Mouse (Mus musculus) brain, embryonic 18.5 days (tissue): ENCODE data around the gene Mrgprx2.
"Not testable (repeated sequence)": the region's sequence is repeated elsewhere in the genome, so short reads cannot be mapped to it uniquely, and the experiment has no call there.

Source experiments
- DNase-seq: peaks from one replicate; pipeline ENCODE4 v3.0.0-alpha.2; 2012; ENCODE audit warnings: low read depth, low spot score

Mrgprx2 gene

GRCm38 (mm10) chr7:48499221-48499620 is at the start of gene Mrgprx2:
Gene Mrgprx2, minus strand, starts transcription at chr7:48499321.
- DNase-seq, result no peak

- DNase-seq, result no peak
These were observed 42.9 kb downstream of the Mrgprx2 start, which contains the start of gene Mrgprb1 for GRCm38 (mm10) chr7:48456242-48456641. Gene Mrgprb1, minus strand, starts transcription at chr7:48456342.

- DNase-seq, result no peak
These were observed 62.5 kb downstream of the Mrgprx2 start for GRCm38 (mm10) chr7:48436581-48436980.

GRCm38 (mm10) chr7:48435936-48436335 is 63.2 kb downstream of the Mrgprx2 start:
- not testable (repeated sequence) for DNase-seq
